Mouse (Mus musculus) ES-Bruce4 (cell line): ENCODE measurements around the gene Olfr92.

Experiments
- CTCF ChIP-seq: IDR thresholded peaks from one replicate; pipeline ENCODE4 v1.8.1; 2011; ENCODE audit warnings: low read depth, low read length
- EP300 ChIP-seq: IDR thresholded peaks from 2 replicates; pipeline ENCODE4 v1.6.1; 2011; ENCODE audit warnings: low read depth, low read length; ENCODE audit not compliant: insufficient read depth
- POLR2A ChIP-seq: IDR thresholded peaks from one replicate; pipeline ENCODE4 v1.8.1; 2011; ENCODE audit warnings: low read length; ENCODE audit not compliant: insufficient read depth

GRCm38 (mm10) chr17:37088399-37088798 lies 31.5 kb downstream of the Olfr92 start, which contains the start of gene Olfr90:
- no peak for TF ChIP-seq CTCF
- TF ChIP-seq EP300: no peak
- no peak for TF ChIP-seq POLR2A
